Comparison of ENCODE assay signal across 27 mouse cellular contexts in genomic region chrX:20980901-20981300, GRCm38 (mm10).
"Had no signal": no experiment of that assay in that cellular context is flagged by ENCODE, and none has a peak within 500 bp of the region (broad histone marks: within the 10 kb centered on the region; RNA-seq: fewer than 3 reads in every experiment).

No protein-coding gene starts in this region.

- DNase-seq: left cerebral cortex, postnatal 4 days; liver; liver, embryonic 13.5 days; liver, postnatal 0 days; lung, adult 18-20 months; lung, adult 2 months; lung, embryonic 14.5 days; lung, postnatal 10 days; lung, postnatal 14 days; lung, postnatal 36 days; lung, postnatal 4 days; midbrain, embryonic 14.5 days had no signal

- H3K27me3 ChIP-seq: limb, embryonic 12.5 days; limb, embryonic 13.5 days; limb, embryonic 15.5 days; liver, embryonic 12.5 days; liver, embryonic 13.5 days; liver, embryonic 15.5 days; lung, embryonic 15.5 days; megakaryocyte, embryonic 14.5 days; midbrain, embryonic 12.5 days; midbrain, embryonic 13.5 days; midbrain, embryonic 15.5 days had no signal

- H3K9ac ChIP-seq: limb, embryonic 12.5 days; limb, embryonic 13.5 days; limb, embryonic 15.5 days; liver, embryonic 12.5 days; liver, embryonic 13.5 days; liver, embryonic 14.5 days; liver, embryonic 15.5 days; liver, postnatal 0 days; lung, embryonic 14.5 days; lung, embryonic 15.5 days; midbrain, embryonic 12.5 days; midbrain, embryonic 13.5 days; midbrain, embryonic 15.5 days had no signal

- H3K4me3 ChIP-seq: limb, embryonic 10.5 days; limb, embryonic 12.5 days; limb, embryonic 13.5 days; limb, embryonic 15.5 days; liver, embryonic 12.5 days; liver, embryonic 13.5 days; liver, embryonic 15.5 days; lung, embryonic 15.5 days; megakaryocyte, embryonic 14.5 days; midbrain, embryonic 10.5 days; midbrain, embryonic 12.5 days; midbrain, embryonic 13.5 days; midbrain, embryonic 15.5 days; myocyte had no signal

- H3K9me3 ChIP-seq: limb, embryonic 10.5 days; limb, embryonic 12.5 days; limb, embryonic 13.5 days; limb, embryonic 15.5 days; liver, embryonic 12.5 days; liver, embryonic 13.5 days; liver, embryonic 15.5 days; lung, embryonic 15.5 days; megakaryocyte, embryonic 14.5 days; midbrain, embryonic 12.5 days; midbrain, embryonic 13.5 days; midbrain, embryonic 15.5 days had no signal

- H3K4me1 ChIP-seq: limb, embryonic 10.5 days; limb, embryonic 12.5 days; limb, embryonic 13.5 days; limb, embryonic 15.5 days; liver, embryonic 12.5 days; liver, embryonic 13.5 days; liver, embryonic 15.5 days; lung, embryonic 15.5 days; megakaryocyte, embryonic 14.5 days; midbrain, embryonic 10.5 days; midbrain, embryonic 12.5 days; midbrain, embryonic 13.5 days; midbrain, embryonic 15.5 days had no signal

- H3K27ac ChIP-seq: limb, embryonic 10.5 days; limb, embryonic 12.5 days; limb, embryonic 13.5 days; limb, embryonic 15.5 days; liver, embryonic 12.5 days; liver, embryonic 13.5 days; liver, embryonic 14.5 days; liver, embryonic 15.5 days; lung, embryonic 15.5 days; macrophage; midbrain, embryonic 10.5 days; midbrain, embryonic 12.5 days; midbrain, embryonic 13.5 days; midbrain, embryonic 15.5 days had no signal

- H3K36me3 ChIP-seq: limb, embryonic 15.5 days; liver, embryonic 12.5 days; liver, embryonic 13.5 days; liver, embryonic 15.5 days; lung, embryonic 15.5 days; midbrain, embryonic 12.5 days; midbrain, embryonic 15.5 days had no signal
